Mouse (Mus musculus) liver, adult 2 months (tissue): ENCODE data around the gene Tnfrsf21.
A peak's percentile ranks its signal among the peaks of the same experiment; 100 is the strongest.

Experiments used
- CTCF ChIP-seq: fragments of 200-500 bp; IDR thresholded peaks from 2 replicates; pipeline ENCODE4 v1.5.1; 2011; ENCODE audit warnings: low read depth, low read length, control low read depth
- POLR2A ChIP-seq: fragments of 200-500 bp; IDR thresholded peaks from 2 replicates; pipeline ENCODE4 v1.6.1; 2011; ENCODE audit warnings: low read length, control low read depth; ENCODE audit not compliant: insufficient read depth; ENCODE audit errors: extremely low read depth

DNA sequence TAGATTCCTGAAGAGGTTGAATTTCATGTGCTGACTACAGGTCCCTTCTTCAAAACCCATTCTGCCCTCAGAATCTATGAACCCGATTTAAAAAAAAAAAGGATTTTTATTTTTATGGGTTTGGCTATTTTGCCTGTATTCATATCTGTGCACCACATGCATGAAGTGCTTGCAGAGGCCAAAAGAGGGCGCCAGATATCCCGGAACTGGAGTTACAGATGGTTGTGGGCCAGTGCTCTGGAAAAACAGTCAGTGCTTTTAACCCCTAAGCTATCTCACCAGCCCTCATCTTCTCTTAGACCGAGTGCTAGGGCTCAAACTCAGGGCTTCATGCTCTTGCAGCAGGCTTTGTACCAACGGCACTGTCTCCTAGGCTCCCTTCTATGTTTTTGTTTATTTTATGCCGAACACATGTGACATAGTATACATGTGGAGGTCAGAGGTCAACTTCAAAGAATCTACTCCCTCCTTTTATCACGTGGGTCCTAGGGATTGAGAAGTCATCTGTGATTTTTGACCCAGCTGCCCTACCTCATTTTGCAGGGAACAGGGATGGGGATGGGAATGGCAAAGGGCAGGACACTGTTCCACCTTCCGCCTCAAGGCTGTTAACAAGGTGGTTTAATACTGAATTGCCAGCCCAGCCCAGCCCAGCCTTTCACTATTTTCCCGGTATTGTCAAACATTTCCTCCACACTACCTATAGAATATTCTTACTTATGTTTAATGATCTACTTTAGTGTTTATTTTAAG, 30.3 kb upstream of the Tnfrsf21 start:
- TF ChIP-seq POLR2A (no peak), CTCF (peak; percentile 28; the same call in 1 of the 2 replicates)
